Mouse (Mus musculus) heart, adult 2 months (tissue): Measurements from ENCODE around the gene Fgf11.

Experiments used
- CTCF ChIP-seq: fragments of 200-600 bp; IDR thresholded peaks from 2 replicates; pipeline ENCODE4 v1.8.1; 2022; ENCODE audit warnings: antibody characterized with exemption, mild to moderate bottlenecking, moderate library complexity
- EP300 ChIP-seq: fragments of 200-500 bp; IDR thresholded peaks from 2 replicates; pipeline ENCODE4 v1.6.1; 2011; ENCODE audit warnings: low read depth, low read length, control low read depth; ENCODE audit not compliant: insufficient read depth
- POLR2A ChIP-seq: fragments of 200-500 bp; IDR thresholded peaks from 2 replicates; pipeline ENCODE4 v1.6.1; 2011; ENCODE audit warnings: mild to moderate bottlenecking, low read depth, low read length, control low read depth; ENCODE audit not compliant: insufficient read depth

GRCm38 (mm10) chr11:69818365-69818764, 16.7 kb upstream of the Fgf11 start, which contains the start of gene Spem2:
- TF ChIP-seq CTCF (no peak), POLR2A (no peak), EP300 (no peak)
